Mouse (Mus musculus): ENCODE results near the gene Tmem104. TPM values are rescaled to one million over a fixed set of nuclear protein-coding genes. Genes with fewer than 3 reads are reported as not detected.

Gene Tmem104
- total RNA-seq, 2 experiments from 2014 or later: 18.1 to 18.2 TPM

DNA sequence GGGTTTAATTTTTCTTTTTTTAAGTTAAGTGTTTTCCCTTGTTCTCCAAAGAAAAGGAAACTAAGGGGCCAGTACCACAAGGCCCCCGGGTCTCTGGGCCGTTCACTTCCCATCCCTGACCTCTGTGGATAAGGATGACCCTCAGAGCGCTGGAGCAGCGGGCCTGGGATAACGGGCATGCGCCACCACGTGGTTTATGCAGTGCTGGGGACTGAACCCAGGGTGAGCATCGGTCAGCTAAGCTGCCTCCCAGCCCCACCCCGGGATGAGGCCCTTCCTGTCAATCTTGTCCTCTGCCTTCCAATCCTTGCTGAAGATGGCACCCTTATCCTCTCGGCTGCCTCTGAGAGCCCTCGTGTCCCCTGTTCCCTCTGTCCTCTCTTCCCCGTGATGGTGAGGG lies 40.4 kb downstream of the Tmem104 start:
- DNase-seq: no peak

GRCm38 (mm10) chr11:115228430-115228829 lies 41.1 kb downstream of the Tmem104 start:
- no peak for DNase-seq
- intact Hi-C loops (cut with DNase I): no loop called here

More for the DNA sequence above, 40.4 kb downstream of the Tmem104 start:
- intact Hi-C loops (cut with DNase I): no loop called here

DNA sequence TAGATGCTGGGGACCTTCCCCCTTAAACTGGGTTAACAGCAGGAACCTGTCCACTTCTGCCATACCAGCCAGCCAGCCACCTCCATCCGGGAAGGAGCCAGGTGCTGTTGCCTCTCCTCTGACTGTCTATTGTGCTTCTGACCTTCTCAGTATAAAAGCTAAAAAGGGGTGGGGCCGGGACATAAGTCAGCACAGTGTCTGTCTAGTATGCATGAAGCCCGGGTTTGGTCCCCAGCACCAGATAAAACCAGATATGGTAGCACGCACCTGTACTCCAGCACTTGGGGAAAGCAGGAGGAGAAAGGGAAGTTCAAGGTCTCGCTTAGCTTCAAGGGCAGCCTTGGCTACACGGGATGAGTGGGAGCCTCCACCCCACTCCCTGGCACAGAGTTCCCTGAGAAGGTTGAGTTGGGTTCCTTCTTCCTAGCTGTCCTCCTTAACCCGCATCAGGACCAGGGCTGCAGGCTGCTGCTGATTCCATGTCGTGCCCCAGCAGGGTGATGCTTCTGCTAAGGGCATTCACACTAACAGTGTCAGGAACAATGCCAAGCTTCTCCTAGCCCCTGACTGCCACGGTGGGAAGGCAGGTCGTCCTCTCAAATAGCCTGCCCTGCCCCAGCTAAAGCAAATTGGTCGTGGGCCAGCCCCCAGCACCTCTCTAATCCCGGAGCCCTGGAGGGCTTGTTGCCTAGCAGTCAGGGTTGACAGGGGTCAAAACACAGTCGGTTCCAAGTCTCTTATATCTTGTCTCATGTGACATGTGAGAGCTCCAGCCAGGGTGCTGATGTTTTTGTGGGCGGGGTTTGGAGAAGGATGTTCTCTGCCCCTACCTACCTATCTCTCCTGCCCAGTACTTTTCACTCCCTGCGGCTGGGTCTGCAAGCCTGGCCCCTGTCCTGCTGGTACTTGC lies 42.0 kb downstream of the Tmem104 start:
- intact Hi-C loops (cut with DNase I): no loop called here
- no peak for DNase-seq

- intact Hi-C loops (cut with DNase I): no loop called here
- no peak for DNase-seq
These were observed 44.1 kb downstream of the Tmem104 start for GRCm38 (mm10) chr11:115231168-115231915.

- intact Hi-C loops (cut with DNase I): no loop called here
These were observed 44.6 kb downstream of the Tmem104 start for GRCm38 (mm10) chr11:115231924-115232323.

DNA sequence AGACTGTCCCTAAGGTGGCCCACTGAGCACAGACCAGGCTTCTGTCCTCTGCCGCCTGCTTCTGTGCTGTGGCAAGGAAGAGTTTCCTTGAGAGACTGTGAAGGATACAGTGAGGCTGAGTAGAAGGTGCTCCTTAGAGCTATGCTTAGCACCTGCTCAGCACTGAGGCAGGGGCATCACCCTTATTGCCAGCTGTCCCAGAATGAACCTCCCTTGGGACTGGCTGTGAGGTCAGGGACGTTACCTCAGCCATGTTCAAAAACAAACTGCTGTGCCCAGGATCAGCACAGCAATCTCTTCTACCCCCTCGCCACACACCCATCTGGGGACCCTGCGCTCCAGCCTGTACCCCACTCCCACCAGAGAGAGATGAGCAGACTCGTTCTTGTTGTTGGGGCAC lies 45.6 kb downstream of the Tmem104 start:
- no peak for DNase-seq
- intact Hi-C loops (cut with DNase I): no loop called here

More at GRCm38 (mm10) chr11:115231924-115232323, 44.6 kb downstream of the Tmem104 start:
- peak; percentile 54 for DNase-seq

DNA sequence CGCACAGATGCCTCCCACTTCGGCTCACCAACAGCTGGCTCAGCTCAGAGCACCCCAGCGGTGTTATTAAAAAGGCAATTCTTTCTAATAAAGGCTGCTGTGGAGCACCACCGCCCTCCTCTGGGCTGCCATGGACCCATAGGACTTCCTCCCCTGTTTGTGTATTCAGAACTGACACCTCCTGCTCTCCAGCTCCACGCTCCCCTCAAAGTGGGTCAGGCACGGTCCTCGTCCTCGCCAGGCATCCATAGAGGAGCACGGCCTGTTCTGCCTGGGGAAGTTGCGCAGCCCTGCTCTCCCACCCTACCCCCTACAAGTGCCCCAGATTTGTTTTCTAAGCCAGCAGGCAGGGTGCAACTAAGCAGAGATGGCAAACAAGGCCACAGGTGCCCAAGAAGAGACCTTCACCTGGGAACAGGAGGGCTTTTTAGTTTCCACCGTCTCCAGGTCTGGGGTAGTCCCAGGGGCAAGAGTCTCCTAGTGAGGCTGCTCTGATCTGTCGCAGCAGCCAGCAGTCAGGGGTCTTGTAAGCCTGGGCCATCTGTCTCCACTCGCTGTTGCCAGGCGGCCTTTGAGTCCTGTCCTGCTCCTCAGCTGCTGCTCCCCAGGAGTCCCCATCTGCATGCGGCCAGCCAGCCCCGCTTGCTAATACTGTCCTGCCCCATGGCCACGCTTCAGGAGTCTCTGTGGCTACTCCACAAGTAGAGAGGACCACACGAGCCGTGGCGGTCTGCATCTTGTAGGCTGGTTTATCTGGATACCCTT lies 46.4 kb downstream of the Tmem104 start:
- intact Hi-C loops (cut with DNase I): no loop called here
- DNase-seq: peak; percentile 84

- DNase-seq: peak; percentile 75
- intact Hi-C loops (cut with DNase I): no loop called here
These were observed 47.2 kb downstream of the Tmem104 start for GRCm38 (mm10) chr11:115234320-115235044.

GRCm38 (mm10) chr11:115236570-115236969 lies 49.3 kb downstream of the Tmem104 start:
- intact Hi-C loops (cut with DNase I): no loop called here
- no peak for DNase-seq

- intact Hi-C loops (cut with DNase I): no loop called here
- peak; percentile 53 for DNase-seq
These were observed 54.1 kb downstream of the Tmem104 start for GRCm38 (mm10) chr11:115241402-115241801.

- DNase-seq: no peak
- intact Hi-C loops (cut with DNase I): no loop called here
These were observed 55.5 kb downstream of the Tmem104 start for GRCm38 (mm10) chr11:115242746-115243145.

DNA sequence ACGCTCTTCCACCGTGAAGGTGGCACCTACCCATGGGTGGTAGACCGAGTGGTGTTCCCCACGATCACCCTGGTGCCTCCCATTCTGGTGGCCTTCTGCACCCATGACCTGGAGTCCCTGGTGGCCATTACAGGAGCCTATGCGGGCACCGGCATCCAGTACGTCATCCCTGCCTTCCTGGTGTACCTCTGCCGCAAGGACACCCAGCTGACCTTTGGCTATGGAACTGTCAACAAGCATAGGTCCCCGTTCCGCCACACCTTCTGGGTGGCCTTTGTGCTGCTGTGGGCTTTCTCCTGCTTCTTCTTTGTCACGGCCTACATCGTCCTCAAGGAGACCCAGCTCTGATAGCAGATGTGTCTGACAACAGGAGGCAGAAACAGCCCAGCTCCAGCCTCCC lies 56.5 kb downstream of the Tmem104 start:
- intact Hi-C loops (cut with DNase I): no loop called here
- DNase-seq: no peak

- intact Hi-C loops (cut with DNase I): no loop called here
- DNase-seq: no peak
These were observed 57.6 kb downstream of the Tmem104 start for GRCm38 (mm10) chr11:115244840-115245239.

- intact Hi-C loops (cut with DNase I): no loop called here
- DNase-seq: no peak
These were observed 59.1 kb downstream of the Tmem104 start for GRCm38 (mm10) chr11:115246386-115246785.

- intact Hi-C loops (cut with DNase I): no loop called here
- no peak for DNase-seq
These were observed 60.0 kb downstream of the Tmem104 start for GRCm38 (mm10) chr11:115247240-115247639.

- no peak for DNase-seq
- intact Hi-C loops (cut with DNase I): no loop called here
These were observed 60.7 kb downstream of the Tmem104 start for GRCm38 (mm10) chr11:115247945-115248344.

DNA sequence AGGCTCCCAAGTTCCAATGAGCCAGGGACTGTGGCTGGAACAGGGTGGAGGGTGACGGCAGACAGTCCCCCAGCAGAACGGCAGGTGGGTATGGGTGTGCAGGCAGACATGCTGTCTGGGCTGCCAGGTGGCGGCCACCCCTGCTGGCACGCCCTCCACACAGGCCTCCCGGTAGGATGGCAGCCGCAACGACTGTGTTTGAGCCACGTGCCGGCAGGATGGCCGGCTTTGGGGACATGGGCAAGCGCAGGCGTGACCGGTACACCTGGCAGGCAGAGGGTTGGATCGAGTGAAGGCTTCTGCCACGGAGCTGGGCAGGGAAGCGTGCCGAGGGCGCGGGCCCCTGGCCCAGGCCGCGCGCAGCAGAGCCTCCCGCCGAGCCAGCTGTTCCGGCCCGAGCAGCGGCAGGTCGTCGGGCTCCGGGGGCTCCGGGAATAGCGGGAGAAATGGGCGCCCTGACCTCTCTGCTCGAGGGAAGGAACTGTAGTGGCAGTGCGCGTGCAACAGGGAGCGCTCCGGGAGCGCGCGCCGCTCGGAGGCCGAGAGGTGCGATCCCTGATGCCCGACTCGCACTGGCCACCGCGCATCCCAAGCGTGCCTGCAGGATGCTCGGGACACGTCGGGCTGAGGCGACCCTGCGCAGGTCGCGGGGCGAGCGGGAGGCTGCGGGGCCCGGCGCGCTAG lies 62.6 kb downstream of the Tmem104 start:
- DNase-seq: no peak
- intact Hi-C loops (cut with DNase I): no loop called here

GRCm38 (mm10) chr11:115250405-115251090 lies 63.3 kb downstream of the Tmem104 start:
- intact Hi-C loops (cut with DNase I): no loop called here
- no peak for DNase-seq

- no peak for DNase-seq
- intact Hi-C loops (cut with DNase I): no loop called here
These were observed 64.0 kb downstream of the Tmem104 start for GRCm38 (mm10) chr11:115251258-115251657.

All from left cerebral cortex, postnatal 4 days (tissue).